Mouse (Mus musculus): ENCODE data around the gene Ndufaf8. TPM values are rescaled to one million over a fixed set of nuclear protein-coding genes. Genes with fewer than 3 reads are reported as not detected.
A peak's percentile ranks its signal among the peaks of the same experiment; 100 is the strongest.

Ndufaf8 gene
- polyA plus RNA-seq, 1 experiment from 2014 or later: 88.6 TPM

- Histone ChIP-seq H3K9ac (no peak overlapping the region), H3K9me3 (ENCODE audit: low read depth, low read length) (no peaks in the 10 kb centered on the region; the same call in 1 of the 2 replicates), H3K27ac (ENCODE audit: low read depth) (no peak overlapping the region), H3K4me1 (ENCODE audit: insufficient read depth) (no peaks in the 10 kb centered on the region), H3K4me2 (no peak overlapping the region), H3K36me3 (ENCODE audit: insufficient read depth) (peaks cover 30% of the 10 kb centered on the region), H3K4me3 (ENCODE audit: low read depth, low read length) (no peak overlapping the region), H3K27me3 (ENCODE audit: insufficient read depth, low read length) (no peaks in the 10 kb centered on the region)
- DNase-seq (no peak), ATAC-seq (ENCODE audit: insufficient read depth) (no peak)
- 72% methylated on average over 8 of the region's 8 CpGs for WGBS
- no peak for TF ChIP-seq CTCF (IDR thresholded peaks at IDR 0.05; ENCODE audit: low read depth)
These were observed 38.1 kb upstream of the Ndufaf8 start for GRCm38 (mm10) chr11:120060634-120061033.

DNA sequence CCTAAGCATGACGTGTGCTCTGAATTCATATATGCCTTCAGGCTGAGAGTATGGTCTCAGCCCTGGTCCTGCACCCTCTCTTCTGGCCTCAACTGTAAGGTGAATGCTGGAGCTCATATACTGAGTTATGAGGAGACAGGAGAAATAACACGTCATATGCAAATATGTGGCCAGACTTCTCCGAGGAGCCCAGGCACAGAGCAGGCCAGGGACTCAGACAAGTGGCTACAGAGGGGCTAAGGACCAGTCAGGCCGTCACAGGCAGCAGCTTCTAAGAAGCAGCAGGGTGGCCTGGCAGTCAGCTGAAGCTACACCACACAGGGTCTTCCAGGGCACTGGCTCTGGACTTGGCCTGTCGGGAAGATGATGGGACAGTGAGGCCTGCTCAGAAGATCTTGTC lies 35.4 kb upstream of the Ndufaf8 start:
- Histone ChIP-seq H3K9ac (no peak overlapping the region), H3K27ac (ENCODE audit: low read depth) (no peak overlapping the region), H3K36me3 (ENCODE audit: insufficient read depth) (peaks cover 55% of the 10 kb centered on the region), H3K27me3 (ENCODE audit: insufficient read depth, low read length) (no peaks in the 10 kb centered on the region), H3K4me2 (no peak overlapping the region), H3K9me3 (ENCODE audit: low read depth, low read length) (no peaks in the 10 kb centered on the region), H3K4me3 (ENCODE audit: low read depth, low read length) (no peak overlapping the region), H3K4me1 (ENCODE audit: insufficient read depth) (no peaks in the 10 kb centered on the region)
- 74% methylated on average over 5 of the region's 5 CpGs for WGBS
- ATAC-seq (ENCODE audit: insufficient read depth) (no peak), DNase-seq (no peak)
- no peak for TF ChIP-seq CTCF (IDR thresholded peaks at IDR 0.05; ENCODE audit: low read depth)

- no peak for TF ChIP-seq CTCF (IDR thresholded peaks at IDR 0.05; ENCODE audit: low read depth)
- DNase-seq (no peak), ATAC-seq (ENCODE audit: insufficient read depth) (no peak)
- Histone ChIP-seq H3K4me2 (no peak overlapping the region), H3K9me3 (ENCODE audit: low read depth, low read length) (no peaks in the 10 kb centered on the region), H3K27me3 (ENCODE audit: insufficient read depth, low read length) (no peaks in the 10 kb centered on the region), H3K9ac (no peak overlapping the region), H3K27ac (ENCODE audit: low read depth) (no peak overlapping the region), H3K36me3 (ENCODE audit: insufficient read depth) (peaks cover 59% of the 10 kb centered on the region), H3K4me3 (ENCODE audit: low read depth, low read length) (no peak overlapping the region), H3K4me1 (ENCODE audit: insufficient read depth) (no peaks in the 10 kb centered on the region)
- 84% methylated on average over 11 of the region's 13 CpGs for WGBS
These were observed 34.6 kb upstream of the Ndufaf8 start for GRCm38 (mm10) chr11:120064006-120064667.

DNA sequence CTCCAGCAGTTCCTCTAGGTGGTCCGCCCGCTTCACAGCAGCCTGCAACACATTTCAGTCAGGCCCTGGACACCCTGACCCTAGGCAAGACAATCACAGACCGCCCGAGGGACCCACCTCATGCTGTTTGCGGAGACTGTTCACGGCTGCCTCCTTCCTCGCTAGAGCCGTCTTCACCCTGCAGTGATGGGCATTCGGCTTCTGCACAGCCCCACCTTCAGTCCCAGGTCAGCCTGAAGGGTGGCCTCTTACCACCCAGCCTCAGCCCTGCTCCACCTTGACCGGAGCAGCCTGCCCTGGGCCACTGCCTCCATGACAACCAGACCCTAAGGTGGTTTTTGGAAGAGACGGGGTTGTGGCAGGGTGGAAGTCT lies 34.1 kb upstream of the Ndufaf8 start:
- H3K4me1 ChIP-seq (ENCODE audit: insufficient read depth): no peaks in the 10 kb centered on the region; the same call in 1 of the 2 replicates
- peaks cover 62% of the 10 kb centered on the region for H3K36me3 ChIP-seq (ENCODE audit: insufficient read depth)
- no peak overlapping the region for H3K9ac ChIP-seq
- H3K27ac ChIP-seq (ENCODE audit: low read depth): no peak overlapping the region
- DNase-seq (no peak), ATAC-seq (ENCODE audit: insufficient read depth) (no peak)
- no peak overlapping the region for H3K4me2 ChIP-seq
- H3K4me3 ChIP-seq (ENCODE audit: low read depth, low read length): no peak overlapping the region
- H3K27me3 ChIP-seq (ENCODE audit: insufficient read depth, low read length): no peaks in the 10 kb centered on the region
- no peaks in the 10 kb centered on the region for H3K9me3 ChIP-seq (ENCODE audit: low read depth, low read length)
- 94% methylated on average over 11 of the region's 11 CpGs for WGBS
- TF ChIP-seq CTCF (IDR thresholded peaks at IDR 0.05; ENCODE audit: low read depth): no peak

DNA sequence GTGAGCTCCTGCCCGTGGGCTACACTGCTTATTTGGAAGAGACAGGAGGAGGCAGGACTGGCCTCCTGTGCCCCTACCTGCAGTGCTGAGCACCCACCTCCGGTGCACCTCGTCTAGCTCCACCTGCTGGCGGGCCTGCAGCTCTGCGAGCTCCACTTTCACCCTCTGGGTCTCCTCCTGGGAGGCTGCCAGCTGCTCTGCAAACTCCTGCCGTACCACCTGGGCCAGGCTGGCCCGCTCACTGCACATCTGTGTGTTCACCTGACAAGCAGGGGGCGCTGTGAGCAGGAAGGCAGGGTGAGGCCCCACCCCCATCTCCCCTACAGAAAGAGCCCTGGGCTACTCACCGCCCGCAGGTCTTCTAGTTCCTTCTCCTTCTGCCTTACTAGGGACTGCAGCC lies 33.4 kb upstream of the Ndufaf8 start:
- Histone ChIP-seq H3K4me2 (no peak overlapping the region), H3K27me3 (ENCODE audit: insufficient read depth, low read length) (no peaks in the 10 kb centered on the region), H3K9ac (no peak overlapping the region), H3K27ac (ENCODE audit: low read depth) (no peak overlapping the region; the same call in 1 of the 2 replicates), H3K4me1 (ENCODE audit: insufficient read depth) (no peaks in the 10 kb centered on the region; the same call in 1 of the 2 replicates), H3K9me3 (ENCODE audit: low read depth, low read length) (no peaks in the 10 kb centered on the region), H3K36me3 (ENCODE audit: insufficient read depth) (peaks cover 69% of the 10 kb centered on the region), H3K4me3 (ENCODE audit: low read depth, low read length) (no peak overlapping the region)
- DNase-seq: peak; percentile 77
- ATAC-seq (ENCODE audit: insufficient read depth): peak; percentile 22; the same call in 1 of the 2 replicates
- peak; percentile 85 for TF ChIP-seq CTCF (IDR thresholded peaks at IDR 0.05; ENCODE audit: low read depth)
- WGBS: 36% methylated on average over 10 of the region's 10 CpGs

- Histone ChIP-seq H3K27me3 (ENCODE audit: insufficient read depth, low read length) (no peaks in the 10 kb centered on the region), H3K4me1 (ENCODE audit: insufficient read depth) (no peaks in the 10 kb centered on the region; the same call in 1 of the 2 replicates), H3K27ac (ENCODE audit: low read depth) (no peak overlapping the region), H3K4me2 (no peak overlapping the region), H3K4me3 (ENCODE audit: low read depth, low read length) (no peak overlapping the region), H3K36me3 (ENCODE audit: insufficient read depth) (peaks cover 92% of the 10 kb centered on the region), H3K9me3 (ENCODE audit: low read depth, low read length) (no peaks in the 10 kb centered on the region), H3K9ac (no peak overlapping the region)
- ATAC-seq (ENCODE audit: insufficient read depth): no peak
- no peak for DNase-seq
- peak; percentile 49 for TF ChIP-seq CTCF (IDR thresholded peaks at IDR 0.05; ENCODE audit: low read depth)
- WGBS: 60% methylated on average over 17 of the region's 17 CpGs
These were observed 30.9 kb upstream of the Ndufaf8 start for GRCm38 (mm10) chr11:120067834-120068233.

- Histone ChIP-seq H3K4me3 (ENCODE audit: low read depth, low read length) (no peak overlapping the region), H3K27me3 (ENCODE audit: insufficient read depth, low read length) (no peaks in the 10 kb centered on the region), H3K9ac (no peak overlapping the region), H3K4me2 (no peak overlapping the region), H3K9me3 (ENCODE audit: low read depth, low read length) (no peaks in the 10 kb centered on the region), H3K27ac (ENCODE audit: low read depth) (no peak overlapping the region), H3K36me3 (ENCODE audit: insufficient read depth) (peaks cover 91% of the 10 kb centered on the region), H3K4me1 (ENCODE audit: insufficient read depth) (no peaks in the 10 kb centered on the region; the same call in 1 of the 2 replicates)
- no peak for ATAC-seq (ENCODE audit: insufficient read depth)
- TF ChIP-seq CTCF (IDR thresholded peaks at IDR 0.05; ENCODE audit: low read depth): no peak
- DNase-seq: peak; percentile 53
- WGBS: 22% methylated on average over 11 of the region's 11 CpGs
These were observed 29.5 kb upstream of the Ndufaf8 start for GRCm38 (mm10) chr11:120069261-120069660.

Data from lung, embryonic 14.5 days (tissue).